Mouse (Mus musculus) olfactory bulb, adult 2 months (tissue): ENCODE measurements around the gene Eipr1. TPM values are rescaled to one million over a fixed set of nuclear protein-coding genes. Genes with fewer than 3 reads are reported as not detected.

ENCODE experiments used
- H3K27ac ChIP-seq: fragments of 200-500 bp; 2 replicates; pipeline ENCODE4 v1.5.1; 2012; ENCODE audit warnings: low read depth, low read length; ENCODE audit not compliant: insufficient read depth
- H3K4me1 ChIP-seq: fragments of 200-500 bp; 2 replicates; pipeline ENCODE4 v1.6.1; 2012; ENCODE audit warnings: low read length; ENCODE audit not compliant: control insufficient read depth, insufficient read depth
- H3K4me3 ChIP-seq: fragments of 200-500 bp; 2 replicates; pipeline ENCODE4 v1.5.1; 2012; ENCODE audit warnings: mild to moderate bottlenecking, low read depth, low read length, moderate library complexity; ENCODE audit not compliant: insufficient read depth
- CTCF ChIP-seq: fragments of 200-500 bp; IDR thresholded peaks from 2 replicates; pipeline ENCODE4 v1.5.1; 2012; ENCODE audit warnings: low read depth, mild to moderate bottlenecking, low read length, moderate library complexity; ENCODE audit not compliant: insufficient read depth
- POLR2A ChIP-seq: fragments of 200-500 bp; IDR thresholded peaks from 2 replicates; pipeline ENCODE4 v1.6.1; 2012; ENCODE audit warnings: mild to moderate bottlenecking, low read depth, low read length, moderate library complexity; ENCODE audit not compliant: insufficient read depth
- WGBS: fragments of 180-500 bp; shearing (Covaris S2); methylation state at CpG from one replicate; pipeline ENCODE4 v1.1.7; 2018; 5-methylcytosine and 5-hydroxymethylcytosine counted together
- polyA plus RNA-seq: library from polyadenylated mRNA; stranded (reverse); fragments of >200 nt; gene quantifications from 2 replicates; pipeline ENCODE4 v1.2.4, GENCODE M21; 2012; ENCODE audit warnings: low replicate concordance; ENCODE audit not compliant: missing spikeins, insufficient read depth, insufficient read length

Gene Eipr1
- not detected in 2 replicates for polyA plus RNA-seq

DNA sequence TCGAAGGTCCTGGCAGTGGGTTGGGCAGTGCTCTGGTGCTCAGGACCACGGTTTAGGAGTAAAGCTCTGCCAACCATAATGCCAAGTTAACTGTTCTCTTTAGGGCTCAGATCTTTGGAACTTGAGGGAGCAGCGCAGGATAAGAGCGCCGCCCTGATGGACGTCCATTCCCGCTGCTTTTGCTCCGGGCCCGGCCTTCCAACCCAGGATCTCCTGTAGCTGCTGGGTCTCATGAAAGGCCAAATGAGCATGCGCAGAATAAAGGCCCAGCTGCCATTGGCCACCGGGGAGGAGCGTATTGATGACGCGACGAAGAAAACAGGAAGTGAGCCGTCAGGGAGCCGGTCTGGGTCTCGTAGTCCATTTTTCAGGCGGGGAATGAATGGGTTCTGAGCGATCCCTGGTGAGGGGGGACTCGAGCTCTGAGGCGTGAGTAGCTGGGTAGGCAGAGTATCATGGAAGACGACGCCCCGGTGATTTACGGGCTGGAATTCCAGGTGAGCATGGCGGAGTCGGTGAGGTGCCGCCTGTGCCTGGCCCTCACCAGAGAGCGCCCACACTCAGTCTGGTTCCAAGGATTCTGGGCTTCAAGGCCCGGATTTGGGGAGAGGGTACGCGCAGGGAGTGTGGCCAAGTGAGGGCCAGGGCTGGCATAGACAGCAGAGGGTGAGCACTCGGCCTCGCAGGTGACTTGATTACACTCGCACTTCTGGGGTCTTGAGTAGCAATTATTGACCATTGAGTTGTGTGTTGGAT is at the start of gene Eipr1:
Gene Eipr1 (plus strand): TSS at position 296 of the 756 bp plus-strand sequence.
- 4% methylated on average over 36 of the region's 36 CpGs for WGBS
- TF ChIP-seq POLR2A (peak; percentile 36), CTCF (no peak)
- peak within 1 kb of the TSS; percentile 67 for H3K4me3 ChIP-seq
- H3K27ac ChIP-seq, result peak within 1 kb of the TSS; percentile 55
- peaks cover 21% of the 10 kb centered on the region for H3K4me1 ChIP-seq

- WGBS, result 28% methylated on average over 12 of the region's 12 CpGs
- no peak overlapping the region for H3K4me3 ChIP-seq
- H3K27ac ChIP-seq, result peak overlapping the region; percentile 76
- TF ChIP-seq CTCF (no peak), POLR2A (no peak)
- H3K4me1 ChIP-seq, result peaks cover 44% of the 10 kb centered on the region
These were observed 47.2 kb upstream of the Eipr1 start for GRCm38 (mm10) chr12:28704381-28704780.

GRCm38 (mm10) chr12:28705204-28705603 is 46.4 kb upstream of the Eipr1 start:
- Histone ChIP-seq H3K4me1 (peaks cover 47% of the 10 kb centered on the region), H3K27ac (no peak overlapping the region), H3K4me3 (no peak overlapping the region)
- TF ChIP-seq POLR2A (no peak), CTCF (no peak)
- WGBS, result 90% methylated on average over 6 of the region's 6 CpGs

GRCm38 (mm10) chr12:28708154-28708553 is 43.4 kb upstream of the Eipr1 start:
- H3K27ac ChIP-seq, result no peak overlapping the region
- H3K4me1 ChIP-seq, result peaks cover 41% of the 10 kb centered on the region
- WGBS, result 89% methylated on average over 4 of the region's 4 CpGs
- TF ChIP-seq CTCF (no peak), POLR2A (no peak)
- no peak overlapping the region for H3K4me3 ChIP-seq

DNA sequence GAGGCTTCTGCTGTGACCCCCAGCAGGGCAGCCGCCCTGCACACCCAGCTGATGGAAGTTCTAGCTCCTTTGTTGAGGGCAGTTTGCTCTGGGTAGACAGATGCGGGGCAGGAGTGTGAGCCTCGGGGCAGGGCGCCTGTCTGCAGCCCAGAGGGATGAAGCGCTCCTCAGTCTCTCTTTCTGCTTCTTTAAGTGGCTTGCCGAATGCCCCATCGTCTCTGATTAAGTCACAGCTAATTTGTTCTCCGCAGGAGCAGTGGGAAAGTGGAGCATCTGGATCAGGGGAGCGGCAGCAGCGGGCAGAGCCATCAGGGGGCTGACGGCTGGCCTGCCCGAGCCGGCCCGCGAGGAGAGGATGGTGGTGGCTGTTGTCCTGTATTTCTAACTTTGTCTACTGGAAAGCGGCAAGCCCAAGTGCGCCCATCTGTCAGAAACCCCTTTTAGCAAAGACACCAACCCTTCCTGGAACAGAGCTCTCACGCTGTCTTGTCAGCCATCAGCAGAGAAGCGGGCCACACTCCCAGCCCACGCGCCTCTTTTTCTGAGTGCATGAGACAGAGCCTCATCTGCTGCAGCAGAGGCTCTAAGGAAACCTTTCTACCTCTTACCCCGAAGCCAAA is 40.9 kb upstream of the Eipr1 start:
- Histone ChIP-seq H3K4me1 (peaks cover 26% of the 10 kb centered on the region), H3K27ac (peak overlapping the region; percentile 87), H3K4me3 (no peak overlapping the region)
- 45% methylated on average over 22 of the region's 22 CpGs for WGBS
- TF ChIP-seq CTCF, result no peak
- no peak for TF ChIP-seq POLR2A

GRCm38 (mm10) chr12:28714822-28715632 is 36.6 kb upstream of the Eipr1 start:
- H3K27ac ChIP-seq, result no peak overlapping the region
- TF ChIP-seq CTCF (no peak), POLR2A (no peak)
- peaks cover 12% of the 10 kb centered on the region for H3K4me1 ChIP-seq
- 81% methylated on average over 24 of the region's 24 CpGs for WGBS
- H3K4me3 ChIP-seq, result no peak overlapping the region

DNA sequence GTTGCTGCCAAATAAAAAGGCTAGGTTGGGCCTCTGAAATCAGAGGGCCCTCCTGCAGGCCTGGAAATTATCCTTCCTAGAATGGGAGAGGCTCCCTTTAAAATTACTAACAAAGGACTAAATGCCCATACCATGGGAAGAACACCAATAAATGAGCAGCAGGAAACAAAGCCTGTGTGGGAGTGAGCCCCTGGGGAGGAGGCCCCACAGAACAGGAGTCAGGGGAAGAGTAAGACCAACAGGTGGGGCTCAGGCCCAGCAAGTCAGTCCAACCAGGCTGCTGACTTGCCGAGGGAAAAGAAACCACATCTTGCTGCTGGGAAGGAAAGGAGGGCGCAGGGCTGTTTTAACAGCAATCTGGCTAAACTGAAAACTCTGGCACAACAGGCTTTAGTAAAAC is 34.5 kb upstream of the Eipr1 start:
- Histone ChIP-seq H3K4me1 (no peaks in the 10 kb centered on the region), H3K27ac (no peak overlapping the region), H3K4me3 (no peak overlapping the region)
- 69% methylated on average over 2 of the region's 2 CpGs for WGBS
- TF ChIP-seq POLR2A (no peak), CTCF (no peak)

DNA sequence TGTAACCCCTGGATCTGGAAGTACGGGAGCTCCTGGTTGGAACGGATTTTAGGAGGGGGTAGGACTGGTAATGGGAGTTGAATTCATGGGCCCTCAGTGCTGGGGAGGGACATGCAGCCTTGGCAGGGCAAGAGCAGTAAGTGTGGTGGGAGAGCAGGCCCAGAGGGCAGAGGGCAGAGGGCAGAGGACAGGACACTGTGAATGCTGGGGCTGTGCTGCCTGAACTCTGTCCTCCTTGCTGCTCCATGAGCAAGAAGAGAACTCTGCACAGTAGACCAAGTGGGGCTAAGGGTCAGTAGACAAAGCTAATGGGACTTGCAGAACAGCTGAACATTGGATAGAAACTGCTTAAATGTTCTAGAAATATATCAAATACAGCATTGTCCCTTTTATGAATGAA is 33.5 kb upstream of the Eipr1 start:
- TF ChIP-seq POLR2A (no peak), CTCF (no peak)
- no peak overlapping the region for H3K27ac ChIP-seq
- H3K4me3 ChIP-seq, result no peak overlapping the region
- H3K4me1 ChIP-seq, result no peaks in the 10 kb centered on the region
- 100% methylated on average over 2 of the region's 2 CpGs for WGBS

GRCm38 (mm10) chr12:28724366-28724765 is 27.2 kb upstream of the Eipr1 start:
- TF ChIP-seq CTCF (no peak), POLR2A (no peak)
- no peak overlapping the region for H3K27ac ChIP-seq
- WGBS, result 79% methylated on average over 3 of the region's 3 CpGs
- no peak overlapping the region for H3K4me3 ChIP-seq
- H3K4me1 ChIP-seq, result no peaks in the 10 kb centered on the region
